Mouse (Mus musculus): ENCODE measurements at regions not wholly inside any gene's neighbourhood (a gene's known extent, or its start where the extent isn't known, plus 50 kb on each side); places are given as distances from the start of the nearest gene placed in this dataset.

- no peak for DNase-seq (ENCODE audit: low read depth, low spot score)
These were observed 1827.2 kb downstream of the Poteg start for GRCm38 (mm10) chr8:29274668-29275067.

- no peak for DNase-seq (ENCODE audit: low read depth, low spot score)
These were observed 1831.2 kb downstream of the Poteg start for GRCm38 (mm10) chr8:29278711-29279110.

GRCm38 (mm10) chr8:29279276-29279675 is 1831.8 kb downstream of the Poteg start:
- DNase-seq (ENCODE audit: low read depth, low spot score) = no peak

GRCm38 (mm10) chr8:29290386-29290785 is 1842.9 kb downstream of the Poteg start:
- peak; percentile 17 for DNase-seq (ENCODE audit: low read depth, low spot score)
